Mouse (Mus musculus) adrenal gland, adult (tissue): ENCODE measurements at regions not wholly inside any gene's neighbourhood (a gene's known extent, or its start where the extent isn't known, plus 50 kb on each side); places are given as distances from the start of the nearest gene placed in this dataset.

Experiments used
- DNase-seq, 2 experiments: peaks; one replicate each; pipeline ENCODE4 v3.0.0; 2022 to 2023; ENCODE audit warnings: low spot score in 1 of 2; ENCODE audit not compliant: inconsistent age in 2 of 2

GRCm38 (mm10) chr12:110023192-110024101 lies 255.4 kb upstream of the Dio3 start:
- DNase-seq = no peak

- no peak for DNase-seq
These were observed 254.6 kb upstream of the Dio3 start for GRCm38 (mm10) chr12:110024295-110024694.

GRCm38 (mm10) chr12:110025171-110025570 lies 253.7 kb upstream of the Dio3 start:
- DNase-seq = no peak

DNA sequence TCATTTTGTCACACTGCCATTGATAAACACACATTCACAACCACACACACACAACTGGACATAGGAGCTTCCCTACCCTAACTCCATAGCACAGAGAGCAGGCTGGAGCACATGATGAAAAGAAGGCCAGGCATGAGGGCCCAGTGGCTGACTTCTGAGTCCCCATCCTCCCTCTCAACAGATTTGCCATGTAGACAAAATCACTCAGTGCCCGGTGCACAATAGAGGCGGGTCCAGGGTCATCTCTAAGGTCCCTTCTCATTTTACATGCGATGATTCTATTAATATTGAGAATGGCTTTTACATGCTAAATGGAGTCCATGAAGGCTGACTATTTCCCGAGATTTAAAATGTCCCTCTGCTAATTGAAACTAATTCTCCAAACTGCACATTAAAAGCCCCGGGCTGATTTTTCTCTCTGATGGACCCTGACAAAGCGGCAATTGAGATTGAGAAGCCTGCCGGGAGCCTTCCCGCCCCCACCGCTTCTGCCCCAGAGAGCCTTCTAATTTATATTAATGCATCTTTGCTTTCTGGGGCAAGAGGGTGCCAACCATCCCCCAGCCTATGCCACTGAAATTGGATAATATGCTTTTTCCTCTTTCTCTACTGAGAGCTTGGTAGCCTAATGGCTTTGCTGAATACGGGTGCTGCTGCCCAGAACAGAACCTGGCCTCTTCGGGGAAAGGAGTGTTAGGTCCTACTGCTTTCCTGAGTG lies 252.7 kb upstream of the Dio3 start:
- DNase-seq = no peak

- DNase-seq = no peak
These were observed 251.5 kb upstream of the Dio3 start for GRCm38 (mm10) chr12:110027345-110027744.

DNA sequence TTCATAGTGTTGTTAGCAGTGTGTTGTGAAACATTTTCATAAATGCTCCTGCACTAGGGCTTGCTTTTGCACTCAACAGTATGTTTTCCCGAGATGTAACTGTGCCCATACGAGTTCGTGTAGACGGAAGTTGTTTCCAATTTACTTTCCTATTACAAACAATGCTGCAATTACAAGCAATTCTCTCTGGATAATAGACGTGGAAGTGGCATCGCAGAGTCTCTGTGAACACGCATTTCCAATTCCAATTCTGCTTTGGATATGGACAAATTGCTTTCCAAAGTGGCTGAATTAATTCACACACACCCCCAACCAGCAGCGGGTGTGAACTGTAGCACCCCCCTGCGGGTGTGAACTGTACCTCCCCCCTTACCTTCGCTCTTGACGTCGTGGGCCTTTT lies 250.9 kb upstream of the Dio3 start:
- DNase-seq = no peak

DNA sequence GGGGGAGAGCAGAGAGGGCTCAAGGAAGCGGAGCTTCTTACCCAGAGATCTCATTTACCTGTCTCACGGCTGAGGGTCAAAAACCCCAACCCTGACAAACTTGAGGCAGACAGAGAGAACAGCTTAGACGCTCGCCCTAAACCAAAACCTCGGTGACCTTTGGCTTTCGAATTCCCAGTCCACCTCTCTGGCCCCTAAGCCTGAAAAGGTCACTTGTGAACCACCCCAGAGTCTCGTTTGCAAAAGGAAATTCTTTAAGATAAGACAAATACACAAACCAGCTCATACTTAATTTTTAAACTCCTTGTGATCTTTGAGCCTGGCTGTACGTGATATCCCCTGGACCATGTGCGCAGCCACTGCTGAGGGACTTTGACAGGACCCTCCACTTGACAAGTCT lies 250.2 kb upstream of the Dio3 start:
- DNase-seq = no peak

DNA sequence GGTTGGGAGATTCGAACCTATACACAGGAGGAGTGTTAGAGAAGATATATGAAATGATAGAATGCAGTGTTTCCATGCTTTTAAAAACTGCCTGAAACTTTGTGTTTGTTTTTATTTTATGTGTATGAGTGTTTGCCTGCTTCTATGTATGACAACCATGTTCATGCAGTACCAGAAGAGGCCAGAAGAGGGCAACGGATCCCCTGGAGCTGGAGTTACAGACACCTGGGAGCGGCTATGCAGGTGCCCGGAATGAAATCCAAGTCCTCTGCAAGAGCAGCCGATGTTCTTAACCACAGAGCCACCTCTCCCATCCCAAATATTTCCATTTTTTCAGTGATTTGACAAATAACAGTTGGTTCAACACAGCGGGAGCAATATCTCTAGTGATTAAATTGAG lies 247.5 kb upstream of the Dio3 start:
- peak; percentile 38 to 73 for DNase-seq

DNA sequence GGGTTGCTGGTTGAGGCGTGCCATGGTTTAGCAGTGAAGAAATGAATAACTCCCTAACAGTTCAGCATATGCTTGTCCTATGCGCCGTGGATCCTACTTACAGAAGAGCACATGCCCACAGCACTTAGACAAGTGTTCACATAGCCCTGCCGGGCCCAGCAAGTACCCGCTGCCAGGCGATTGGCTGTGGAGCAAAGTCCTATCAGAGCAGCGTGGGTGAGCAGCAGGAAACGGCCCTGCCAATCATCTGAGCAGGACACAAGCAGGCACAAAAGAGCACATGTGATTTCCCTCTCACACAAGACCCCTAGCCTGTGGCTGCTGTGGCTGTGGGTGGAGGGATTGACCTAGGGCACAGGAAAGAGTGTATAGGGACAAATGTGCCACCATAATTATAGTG lies 243.7 kb upstream of the Dio3 start:
- no peak for DNase-seq

DNA sequence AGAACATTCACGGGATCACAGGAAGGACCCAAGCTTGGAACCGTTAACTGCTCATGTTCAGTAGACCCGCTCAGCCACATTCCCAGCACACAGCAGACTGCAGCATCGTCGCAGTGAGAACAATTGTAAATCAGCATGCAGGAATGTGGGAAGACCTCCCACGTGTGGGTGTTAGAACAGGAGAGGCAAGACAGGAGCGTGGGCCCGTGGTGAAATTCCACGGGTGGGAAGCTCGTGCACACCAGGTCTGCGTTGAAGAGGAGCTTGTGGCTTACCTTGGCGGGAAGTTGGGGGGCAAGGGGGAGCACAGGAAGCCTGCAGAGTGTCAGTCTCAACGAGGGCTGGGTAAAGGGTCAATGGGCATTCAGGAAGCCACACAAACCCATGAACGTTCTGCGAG lies 238.2 kb upstream of the Dio3 start:
- DNase-seq = no peak

- DNase-seq = no peak
These were observed 237.1 kb upstream of the Dio3 start for GRCm38 (mm10) chr12:110041782-110042181.

GRCm38 (mm10) chr12:110044266-110044665 lies 234.6 kb upstream of the Dio3 start:
- DNase-seq = peak; percentile 76 to 78

- no peak for DNase-seq
These were observed 234.1 kb upstream of the Dio3 start for GRCm38 (mm10) chr12:110044721-110045120.

- DNase-seq = no peak
These were observed 233.0 kb upstream of the Dio3 start for GRCm38 (mm10) chr12:110045770-110046330.

DNA sequence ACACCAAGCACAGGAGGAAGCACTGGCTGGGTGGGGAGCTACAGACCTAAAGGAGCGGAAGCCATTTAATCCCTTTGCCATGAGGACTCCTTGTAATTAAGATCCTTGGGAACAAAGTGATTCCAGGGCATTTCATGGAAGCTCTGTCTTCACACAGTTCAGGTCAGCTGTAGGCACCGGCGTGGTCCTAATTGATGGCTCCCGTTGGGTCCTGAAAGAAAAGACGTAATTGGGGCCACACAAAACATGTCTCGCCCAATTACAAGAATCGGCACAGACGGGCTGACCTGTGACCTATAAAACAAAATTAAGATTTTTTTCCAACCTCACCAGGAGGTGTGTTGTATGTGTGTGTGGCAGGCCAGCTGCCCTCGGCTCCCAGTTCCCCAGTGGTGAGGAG lies 232.3 kb upstream of the Dio3 start:
- DNase-seq = no peak

DNA sequence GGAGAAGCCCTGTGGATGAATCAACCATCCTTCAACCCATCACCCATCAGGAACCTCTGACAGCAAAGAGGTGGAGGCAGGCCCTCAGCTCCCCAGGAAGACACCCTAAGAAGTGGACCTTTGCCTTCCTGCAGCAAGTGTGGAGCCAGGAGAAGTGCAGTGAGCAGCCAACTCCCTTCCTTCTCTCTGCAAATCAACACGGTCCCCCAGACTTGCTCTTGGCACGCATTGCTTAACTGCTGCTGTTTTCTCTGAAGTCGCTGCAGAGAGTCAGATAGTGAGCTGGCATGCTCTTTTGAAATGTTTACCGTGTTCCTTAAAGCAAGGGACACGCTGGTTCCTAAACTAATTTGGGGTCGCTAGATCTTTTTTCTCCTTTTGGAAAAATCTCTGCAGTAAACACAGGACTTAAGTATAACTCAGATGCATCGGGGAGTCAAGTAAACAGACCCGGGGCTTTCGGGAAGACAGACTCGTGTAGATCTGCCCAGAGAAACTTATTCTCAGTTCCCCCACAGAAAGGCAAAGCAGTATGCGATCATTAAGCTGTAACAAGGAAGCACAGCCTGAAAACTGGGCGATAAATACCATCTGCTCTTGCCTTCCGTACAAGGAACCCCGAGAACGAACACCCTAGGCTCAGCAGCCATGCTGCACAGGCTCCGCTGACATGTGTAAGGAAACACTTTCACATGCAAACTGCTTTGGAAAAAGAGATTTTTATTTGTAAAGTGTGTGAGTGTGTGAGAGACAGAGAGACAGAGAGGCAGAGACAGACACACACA lies 231.2 kb upstream of the Dio3 start:
- no peak for DNase-seq

DNA sequence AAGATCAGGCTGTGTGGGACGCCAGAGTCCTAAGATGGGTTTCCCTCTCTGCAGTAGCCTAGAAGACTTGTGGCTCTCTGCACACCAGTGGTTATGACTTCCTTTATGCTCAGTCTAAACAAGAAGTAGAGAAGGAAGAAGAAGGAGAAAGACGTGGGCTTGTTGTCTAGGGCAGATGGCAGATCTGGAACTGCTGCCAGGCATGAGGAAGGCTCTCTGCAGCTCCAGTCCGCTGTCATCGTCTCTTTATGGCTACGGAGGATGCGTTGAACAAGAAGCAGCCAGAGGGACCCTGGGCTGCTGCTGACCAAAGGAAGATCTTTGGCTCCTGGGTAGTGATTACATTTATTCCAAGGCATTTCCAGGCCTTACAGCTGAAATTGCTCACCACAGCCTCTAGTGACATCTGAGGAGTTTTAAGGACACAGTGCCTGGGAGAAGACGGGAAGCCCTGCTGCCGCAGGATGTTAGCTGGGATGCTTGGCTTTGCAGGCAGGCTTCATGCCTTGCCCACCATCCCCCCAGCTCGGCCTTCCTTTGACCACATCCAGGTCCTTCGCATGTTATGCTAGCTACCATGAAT lies 229.6 kb upstream of the Dio3 start:
- DNase-seq = no peak

DNA sequence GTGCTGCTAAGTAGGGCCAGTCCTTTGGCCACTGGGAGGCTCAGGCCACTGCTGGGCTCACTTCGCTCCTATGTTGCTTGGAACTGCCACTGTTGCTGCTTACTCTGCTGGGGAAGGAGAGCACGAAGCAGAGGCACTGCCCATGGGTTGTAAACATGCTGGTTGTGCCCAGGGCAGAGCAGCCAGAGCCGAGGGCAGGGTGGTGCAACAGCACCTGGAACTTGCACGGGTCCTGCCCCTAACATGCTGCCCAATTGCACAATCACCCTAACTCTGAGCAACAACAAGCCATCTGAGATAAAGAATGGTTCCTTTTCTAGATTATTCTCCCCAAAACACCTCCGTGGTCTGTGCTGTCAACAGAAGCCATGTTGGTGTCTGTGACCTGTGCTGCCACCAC lies 219.5 kb upstream of the Dio3 start:
- no peak for DNase-seq

DNA sequence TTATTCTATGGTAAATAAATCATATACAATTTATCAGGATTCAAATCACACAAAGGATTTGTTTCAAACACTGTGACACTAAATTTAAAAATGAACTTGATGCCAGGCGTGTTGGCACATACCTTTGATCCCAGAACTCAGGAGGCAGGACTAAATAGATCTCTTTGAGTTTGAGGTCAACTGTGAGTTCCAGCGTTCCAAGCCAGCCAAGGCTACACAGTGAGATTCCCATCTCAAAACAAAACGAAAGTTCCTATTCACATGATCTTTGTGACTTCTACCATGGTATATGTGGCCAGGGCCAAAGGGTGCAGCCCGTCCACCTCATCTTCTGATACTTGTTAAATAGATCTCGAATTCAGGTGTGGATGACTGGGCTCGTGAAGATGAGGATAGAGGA lies 216.9 kb upstream of the Dio3 start:
- DNase-seq = peak in 1 of 2 experiments; percentile 24

DNA sequence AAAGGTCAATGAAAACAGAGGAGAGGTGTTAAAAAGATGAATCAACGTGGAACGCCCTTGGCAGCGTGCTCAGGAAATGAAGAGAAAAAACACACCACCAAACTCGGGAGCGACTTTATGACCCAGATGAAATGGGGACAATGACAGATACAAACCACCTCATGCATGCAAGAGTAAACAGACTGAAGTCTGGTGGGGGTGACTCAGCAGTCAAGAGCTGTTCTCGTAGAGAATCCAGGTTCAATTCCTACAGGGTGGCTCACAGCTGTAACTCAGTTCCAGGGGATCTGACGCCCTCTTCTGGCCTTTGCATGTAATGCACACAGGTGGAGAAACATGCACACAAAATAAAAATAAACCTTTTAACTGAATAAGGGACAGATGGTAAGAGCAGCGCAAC lies 215.9 kb upstream of the Dio3 start:
- peak; percentile 72 to 88 for DNase-seq

DNA sequence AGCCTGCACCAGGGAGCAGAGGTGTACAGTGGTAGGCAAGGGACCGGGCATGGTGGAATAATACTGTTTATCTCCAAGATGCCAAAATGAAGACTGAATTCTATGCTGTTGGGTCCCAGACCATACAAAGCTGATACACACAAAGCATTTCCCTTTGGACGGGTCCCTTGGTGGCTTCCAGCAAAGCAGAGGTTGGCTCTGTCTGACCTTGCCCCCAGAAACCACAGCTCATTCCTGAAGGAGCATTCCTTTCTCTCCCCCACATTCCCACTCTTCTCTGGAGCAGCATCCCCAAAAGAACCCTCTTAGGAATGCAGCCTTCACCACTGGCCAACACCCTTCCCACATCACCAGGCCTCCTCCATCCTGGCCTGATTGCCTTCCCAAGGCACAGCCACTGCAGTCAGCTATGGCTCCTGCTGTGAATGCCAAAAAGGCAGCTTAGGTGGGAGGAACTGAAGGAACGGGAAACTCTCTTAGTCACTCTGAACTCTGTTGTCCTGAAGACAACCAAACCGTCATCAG lies 212.4 kb upstream of the Dio3 start:
- no peak for DNase-seq
